Mouse (Mus musculus) midbrain, embryonic 12.5 days (tissue): ENCODE data around the gene 1700021F05Rik. TPM values are rescaled to one million over a fixed set of nuclear protein-coding genes. Genes with fewer than 3 reads are reported as not detected.
A peak's percentile ranks its signal among the peaks of the same experiment; 100 is the strongest.
"Not testable (repeated sequence)": the region's sequence is repeated elsewhere in the genome, so short reads cannot be mapped to it uniquely, and the experiment has no call there.

ENCODE experiments used
- ATAC-seq: fragments of 200-750 bp; cut with Nextera tagmentation; 2 replicates; pipeline ENCODE4 v1.8.0; 2017; ENCODE audit warnings: low read depth, moderate TSS enrichment, moderate library complexity; ENCODE audit not compliant: low FRiP score
- H3K27ac ChIP-seq: fragments of 300-500 bp; sonication (generic); replicated peaks from 2 replicates; pipeline ENCODE4 v1.5.1; 2016; ENCODE audit warnings: mild to moderate bottlenecking
- H3K27me3 ChIP-seq: fragments of 300-500 bp; sonication (generic); 2 replicates; pipeline ENCODE4 v1.6.1; 2016; ENCODE audit warnings: mild to moderate bottlenecking
- H3K36me3 ChIP-seq: fragments of 300-500 bp; sonication (generic); 2 replicates; pipeline ENCODE4 v1.6.1; 2016
- H3K4me1 ChIP-seq: fragments of 300-500 bp; sonication (generic); 2 replicates; pipeline ENCODE4 v1.6.1; 2016
- H3K4me2 ChIP-seq: fragments of 300-500 bp; sonication (generic); replicated peaks from 2 replicates; pipeline ENCODE4 v1.6.1; 2016; ENCODE audit warnings: mild to moderate bottlenecking, moderate library complexity
- H3K4me3 ChIP-seq: fragments of 300-500 bp; sonication (generic); 2 replicates; pipeline ENCODE4 v1.5.1; 2016; ENCODE audit warnings: mild to moderate bottlenecking
- H3K9ac ChIP-seq: fragments of 300-500 bp; sonication (generic); replicated peaks from 2 replicates; pipeline ENCODE4 v1.6.1; 2016; ENCODE audit warnings: mild to moderate bottlenecking, moderate library complexity
- H3K9me3 ChIP-seq: fragments of 300-500 bp; sonication (generic); 2 replicates; pipeline ENCODE4 v1.6.1; 2016; ENCODE audit warnings: mild to moderate bottlenecking
- WGBS: fragments of 180-500 bp; shearing (Covaris S2); methylation state at CpG from one replicate; pipeline ENCODE4 v1.1.7; 2016; 5-methylcytosine and 5-hydroxymethylcytosine counted together
- polyA plus RNA-seq: library from polyadenylated mRNA; unstranded; fragments of >200 nt; fragmentation: Nextera tagmentation; extraction: Ambion mirVana; gene quantifications from 2 replicates; pipeline ENCODE4 v1.2.1, GENCODE M21; 2016

Gene 1700021F05Rik
- polyA plus RNA-seq, 1 experiment from 2014 or later: 59.1 TPM

DNA sequence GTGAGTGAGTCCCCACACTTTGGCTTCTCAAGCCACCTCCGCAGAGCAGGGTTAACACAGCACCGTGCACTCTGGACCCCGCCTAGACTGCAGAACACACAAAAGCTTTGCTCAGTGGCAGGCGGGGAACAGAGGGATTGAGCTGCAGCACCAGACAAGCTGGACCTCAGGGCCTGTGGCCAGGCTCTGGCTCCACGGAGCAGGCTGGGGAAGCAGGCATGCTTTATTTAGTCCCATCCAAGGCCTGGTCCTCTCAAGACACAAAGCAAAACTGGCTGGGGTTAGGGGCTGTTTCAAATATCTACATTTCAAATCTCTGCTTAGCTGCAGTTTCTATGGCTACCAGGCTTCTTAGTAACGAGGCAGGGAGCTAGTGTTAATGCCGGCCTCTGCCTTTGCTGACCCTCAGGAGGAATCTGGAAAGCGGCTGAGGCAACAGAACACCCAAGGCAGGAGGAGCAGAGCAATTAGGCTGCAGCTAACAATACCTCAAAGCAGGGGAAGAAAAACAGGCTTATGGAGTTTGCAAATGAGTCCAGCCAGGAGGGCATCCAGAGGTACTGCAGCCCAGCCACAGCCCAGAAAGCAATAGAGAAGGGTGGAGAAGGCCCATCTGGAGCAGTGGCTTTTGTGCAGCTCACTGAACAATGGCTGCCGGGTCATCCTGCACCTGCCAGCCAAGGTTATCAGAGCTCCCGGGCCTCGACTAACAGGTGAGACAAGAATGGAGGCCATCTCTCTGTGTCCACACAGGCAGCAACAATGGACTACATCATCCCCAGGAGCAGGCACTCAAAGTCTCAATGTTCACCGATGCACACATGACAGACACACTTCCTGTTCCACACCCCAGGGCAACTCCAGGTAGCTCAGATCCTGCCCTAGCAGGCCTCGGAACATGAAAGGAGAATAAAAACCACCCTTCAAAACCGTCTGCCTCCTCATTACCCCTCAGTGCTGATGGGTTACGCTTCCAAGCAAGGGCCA is 13.2 kb downstream of the 1700021F05Rik start:
- 23% methylated on average over 15 of the region's 15 CpGs for WGBS
- H3K4me1 ChIP-seq: peaks cover 21% of the 10 kb centered on the region
- peak; percentile 84 for ATAC-seq
- no peaks in the 10 kb centered on the region for H3K9me3 ChIP-seq
- H3K4me3 ChIP-seq: no peak overlapping the region
- H3K27me3 ChIP-seq: no peaks in the 10 kb centered on the region
- peak overlapping the region; percentile 32 for H3K4me2 ChIP-seq
- H3K27ac ChIP-seq: peak overlapping the region; percentile 95
- H3K36me3 ChIP-seq: peaks cover 49% of the 10 kb centered on the region
- H3K9ac ChIP-seq: peak overlapping the region; percentile 31; the same call in 1 of the 2 replicates

- not testable (repeated sequence) for H3K9ac ChIP-seq, H3K27me3 ChIP-seq, ATAC-seq, H3K9me3 ChIP-seq, H3K4me3 ChIP-seq, H3K27ac ChIP-seq, H3K4me2 ChIP-seq
- peaks cover 14% of the 10 kb centered on the region for H3K36me3 ChIP-seq
- peaks cover 21% of the 10 kb centered on the region for H3K4me1 ChIP-seq
- 96% methylated on average over 10 of the region's 10 CpGs for WGBS
Observed at GRCm38 (mm10) chr10:43523931-43524330, 16.9 kb downstream of the 1700021F05Rik start, which contains the start of gene Gm9803. Gm9803 (plus strand) TSS chr10:43524084.

DNA sequence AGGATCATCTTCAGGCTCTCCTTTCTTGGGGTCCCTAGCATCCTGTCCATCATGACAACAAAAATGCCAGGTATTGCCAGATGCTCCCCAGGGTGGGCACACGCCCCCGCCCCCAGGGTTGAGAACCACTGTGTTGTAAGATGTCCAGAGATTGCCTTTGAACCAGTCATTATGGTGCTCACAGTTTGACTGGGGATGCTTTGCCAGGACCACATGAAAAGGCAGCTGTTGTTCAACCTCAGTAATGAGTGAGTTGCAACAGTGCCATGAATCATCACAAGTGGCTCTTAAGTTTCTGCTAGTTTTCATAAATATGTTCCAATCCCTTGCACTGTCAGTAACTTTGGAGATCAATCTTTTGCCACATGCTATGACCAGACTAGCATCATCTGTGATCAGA is 20.8 kb downstream of the 1700021F05Rik start:
- no peak overlapping the region for H3K4me2 ChIP-seq
- H3K9ac ChIP-seq: no peak overlapping the region
- H3K4me1 ChIP-seq: no peaks in the 10 kb centered on the region
- no peak overlapping the region for H3K4me3 ChIP-seq
- no peaks in the 10 kb centered on the region for H3K27me3 ChIP-seq
- H3K27ac ChIP-seq: no peak overlapping the region
- H3K9me3 ChIP-seq: no peaks in the 10 kb centered on the region
- peaks cover 9% of the 10 kb centered on the region for H3K36me3 ChIP-seq
- WGBS: 85% methylated on average over 2 of the region's 2 CpGs
- ATAC-seq: no peak

- peaks cover 11% of the 10 kb centered on the region for H3K36me3 ChIP-seq
- no peak overlapping the region for H3K4me2 ChIP-seq
- no peaks in the 10 kb centered on the region for H3K27me3 ChIP-seq
- 83% methylated on average over 13 of the region's 13 CpGs for WGBS
- H3K9ac ChIP-seq: no peak overlapping the region
- no peak for ATAC-seq
- H3K4me1 ChIP-seq: no peaks in the 10 kb centered on the region
- no peak overlapping the region for H3K4me3 ChIP-seq
- no peak overlapping the region for H3K27ac ChIP-seq
- H3K9me3 ChIP-seq: no peaks in the 10 kb centered on the region
Observed at GRCm38 (mm10) chr10:43518368-43518767, 22.4 kb downstream of the 1700021F05Rik start.

- no peak overlapping the region for H3K4me3 ChIP-seq
- H3K9me3 ChIP-seq: no peaks in the 10 kb centered on the region
- H3K27me3 ChIP-seq: no peaks in the 10 kb centered on the region
- no peak for ATAC-seq
- no peaks in the 10 kb centered on the region for H3K4me1 ChIP-seq
- H3K4me2 ChIP-seq: no peak overlapping the region
- H3K27ac ChIP-seq: no peak overlapping the region
- H3K36me3 ChIP-seq: peaks cover 17% of the 10 kb centered on the region
- 76% methylated on average over 4 of the region's 4 CpGs for WGBS
- no peak overlapping the region for H3K9ac ChIP-seq
Observed at GRCm38 (mm10) chr10:43517836-43518235, 23.0 kb downstream of the 1700021F05Rik start.

DNA sequence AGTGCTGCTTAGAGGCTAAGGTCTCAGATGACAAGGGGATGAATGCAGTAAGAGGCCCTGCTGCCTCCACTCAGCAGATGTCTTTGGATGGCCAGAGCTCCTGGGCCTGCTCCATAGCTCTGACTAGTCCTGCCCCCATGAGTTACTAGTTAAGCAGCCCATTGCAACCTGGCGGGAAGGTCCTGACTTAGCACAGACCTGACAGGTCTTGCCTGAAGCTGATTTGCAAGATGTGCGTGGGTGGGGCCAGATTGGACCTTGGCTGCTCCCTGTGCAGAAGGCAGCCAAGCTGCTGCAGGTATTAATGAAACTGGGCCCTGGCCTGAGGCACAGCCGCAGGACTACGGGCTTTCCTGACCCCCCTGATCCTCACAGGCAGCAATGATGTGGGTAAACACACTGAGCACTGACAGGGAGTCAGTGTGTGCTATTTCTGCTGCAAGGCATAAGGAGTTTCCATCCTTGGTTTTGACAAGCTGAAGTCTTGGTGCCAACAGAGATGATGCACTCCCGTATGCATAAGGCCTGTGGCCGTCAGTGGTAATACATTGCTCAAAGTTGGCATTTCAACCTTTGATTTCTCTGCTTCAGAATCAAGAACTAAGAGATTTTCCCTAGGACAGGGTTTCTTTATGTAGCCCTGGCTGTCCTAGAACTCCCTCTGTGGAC is 23.7 kb downstream of the 1700021F05Rik start:
- no peaks in the 10 kb centered on the region for H3K4me1 ChIP-seq
- no peak overlapping the region for H3K9ac ChIP-seq
- H3K27me3 ChIP-seq: no peaks in the 10 kb centered on the region
- H3K9me3 ChIP-seq: no peaks in the 10 kb centered on the region
- 75% methylated on average over 6 of the region's 6 CpGs for WGBS
- H3K36me3 ChIP-seq: peaks cover 22% of the 10 kb centered on the region
- no peak for ATAC-seq
- no peak overlapping the region for H3K4me2 ChIP-seq
- H3K27ac ChIP-seq: 0 out of 2 replicates have a peak overlapping the region, but pooled peaks have one; percentile 36
- H3K4me3 ChIP-seq: no peak overlapping the region

DNA sequence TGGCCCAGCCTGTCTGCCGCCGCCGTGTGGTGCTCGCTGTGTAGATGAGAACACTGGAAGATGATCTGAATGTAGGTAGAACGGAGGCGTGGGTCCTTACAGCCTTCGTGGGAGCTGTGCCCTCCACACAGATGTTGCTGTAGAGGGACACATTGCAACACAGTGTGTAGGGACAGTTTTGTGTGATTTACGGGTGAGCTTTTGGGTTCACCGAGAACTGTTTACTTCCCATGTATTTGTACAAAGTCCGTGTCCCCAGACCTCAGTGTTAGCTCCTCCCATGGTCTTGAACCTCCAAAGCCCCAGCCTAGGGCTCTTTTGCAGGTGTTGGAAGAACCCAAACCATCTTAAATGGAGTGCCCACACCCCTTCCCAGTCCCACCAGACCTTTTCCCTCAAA is 27.8 kb downstream of the 1700021F05Rik start:
- Histone ChIP-seq H3K4me2 (no peak overlapping the region), H3K27ac (no peak overlapping the region), H3K4me1 (no peaks in the 10 kb centered on the region), H3K27me3 (no peaks in the 10 kb centered on the region), H3K4me3 (no peak overlapping the region), H3K9me3 (no peaks in the 10 kb centered on the region), H3K36me3 (peaks cover 51% of the 10 kb centered on the region), H3K9ac (no peak overlapping the region)
- ATAC-seq: no peak
- 94% methylated on average over 10 of the region's 10 CpGs for WGBS

DNA sequence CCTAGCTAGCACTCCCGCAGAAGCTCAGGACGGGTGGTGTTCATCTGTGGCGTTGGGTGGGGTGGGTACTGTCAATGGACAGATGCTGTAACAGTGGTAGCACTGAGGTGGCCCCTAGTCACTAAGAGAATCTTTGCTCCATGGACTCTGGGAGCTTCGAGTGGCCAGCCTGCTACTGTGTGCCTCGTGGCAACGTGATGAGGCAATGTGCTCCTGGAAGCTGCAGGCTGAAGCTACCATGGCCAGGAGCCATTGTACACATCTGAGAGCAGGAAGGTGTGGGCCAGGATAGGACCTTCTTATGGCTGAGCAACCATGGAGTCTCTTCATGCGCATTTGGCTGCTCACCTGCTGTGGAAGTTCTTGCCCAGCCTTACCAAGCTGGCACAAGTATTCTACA is 31.6 kb downstream of the 1700021F05Rik start:
- no peaks in the 10 kb centered on the region for H3K9me3 ChIP-seq
- no peak for ATAC-seq
- no peak overlapping the region for H3K4me3 ChIP-seq
- H3K27me3 ChIP-seq: no peaks in the 10 kb centered on the region
- H3K27ac ChIP-seq: no peak overlapping the region
- no peak overlapping the region for H3K9ac ChIP-seq
- WGBS: 93% methylated on average over 7 of the region's 7 CpGs
- H3K36me3 ChIP-seq: peaks cover 51% of the 10 kb centered on the region
- H3K4me1 ChIP-seq: no peaks in the 10 kb centered on the region
- no peak overlapping the region for H3K4me2 ChIP-seq

GRCm38 (mm10) chr10:43507051-43507450 is 33.7 kb downstream of the 1700021F05Rik start:
- ATAC-seq: no peak
- no peaks in the 10 kb centered on the region for H3K9me3 ChIP-seq
- H3K36me3 ChIP-seq: peaks cover 42% of the 10 kb centered on the region
- no peak overlapping the region for H3K4me3 ChIP-seq
- WGBS: 73% methylated on average over 4 of the region's 4 CpGs
- no peak overlapping the region for H3K9ac ChIP-seq
- no peak overlapping the region for H3K27ac ChIP-seq
- no peaks in the 10 kb centered on the region for H3K4me1 ChIP-seq
- no peak overlapping the region for H3K4me2 ChIP-seq
- no peaks in the 10 kb centered on the region for H3K27me3 ChIP-seq

GRCm38 (mm10) chr10:43504291-43504690 is 36.5 kb downstream of the 1700021F05Rik start:
- no peak overlapping the region for H3K4me3 ChIP-seq
- no peak overlapping the region for H3K27ac ChIP-seq
- WGBS: 79% methylated on average over 1 of the region's 1 CpGs
- H3K9me3 ChIP-seq: no peaks in the 10 kb centered on the region
- H3K9ac ChIP-seq: no peak overlapping the region
- H3K4me2 ChIP-seq: no peak overlapping the region
- peaks cover 41% of the 10 kb centered on the region for H3K36me3 ChIP-seq
- H3K4me1 ChIP-seq: no peaks in the 10 kb centered on the region
- H3K27me3 ChIP-seq: no peaks in the 10 kb centered on the region
- ATAC-seq: no peak

GRCm38 (mm10) chr10:43502599-43502998 is 38.2 kb downstream of the 1700021F05Rik start:
- no peak for ATAC-seq
- Histone ChIP-seq H3K27me3 (no peaks in the 10 kb centered on the region), H3K4me3 (no peak overlapping the region), H3K9me3 (no peaks in the 10 kb centered on the region), H3K9ac (no peak overlapping the region), H3K4me2 (no peak overlapping the region), H3K4me1 (no peaks in the 10 kb centered on the region), H3K36me3 (peaks cover 54% of the 10 kb centered on the region), H3K27ac (no peak overlapping the region)
- WGBS: 95% methylated on average over 4 of the region's 4 CpGs

DNA sequence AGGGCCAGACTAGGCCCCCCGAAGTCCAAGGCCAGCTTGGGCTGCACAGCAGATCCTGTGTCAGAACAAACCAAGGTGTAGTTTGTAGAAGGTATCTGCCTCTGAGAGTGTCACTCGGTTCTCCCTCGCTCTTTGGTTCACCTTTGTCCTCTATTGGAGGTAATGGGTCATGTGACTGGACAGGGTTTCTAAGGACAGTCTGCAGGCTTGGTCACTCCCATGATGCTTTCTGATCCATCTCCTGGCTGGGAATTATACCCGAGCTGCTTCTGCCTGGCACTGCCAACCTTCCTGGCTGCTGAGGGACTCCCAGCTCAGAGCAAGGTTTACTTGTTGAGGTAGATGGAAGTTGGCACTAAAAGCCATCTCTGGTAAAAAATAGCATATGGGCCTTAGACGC is 49.9 kb downstream of the 1700021F05Rik start:
- no peak overlapping the region for H3K4me3 ChIP-seq
- no peak overlapping the region for H3K27ac ChIP-seq
- ATAC-seq: no peak
- H3K4me2 ChIP-seq: no peak overlapping the region
- H3K36me3 ChIP-seq: peaks cover 19% of the 10 kb centered on the region
- 0 out of 2 replicates have a peak, but pooled peaks cover 7% of the 10 kb centered on the region for H3K4me1 ChIP-seq
- no peak overlapping the region for H3K9ac ChIP-seq
- H3K9me3 ChIP-seq: no peaks in the 10 kb centered on the region
- WGBS: 89% methylated on average over 5 of the region's 5 CpGs
- no peaks in the 10 kb centered on the region for H3K27me3 ChIP-seq
